In the genomic region with DNA sequence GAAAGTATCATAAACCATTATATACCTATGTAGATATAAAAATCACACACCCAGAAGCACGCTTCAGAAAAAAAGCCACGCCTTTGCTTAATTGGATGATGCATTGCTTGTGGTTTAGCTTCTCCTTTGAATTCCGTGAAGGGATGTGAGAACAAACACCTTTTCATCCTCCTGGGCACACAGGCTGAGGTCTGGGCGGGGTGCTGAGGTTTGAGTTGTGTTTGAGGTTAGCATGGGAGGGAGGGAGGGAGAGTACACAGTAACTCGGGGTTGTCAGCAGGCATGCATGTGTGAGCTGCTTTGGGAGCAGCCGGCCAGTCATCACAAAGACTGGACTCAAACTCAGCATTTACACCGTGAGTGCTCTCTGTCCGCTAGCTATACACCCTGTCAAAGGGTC, we compare ENCODE assay signal across 12 mouse cellular contexts.
DNase-seq lines count a peak whose midpoint lies in the region; ATAC-seq lines count a peak whose summit lies in the region.
"Had no signal": no experiment of that assay in that cellular context is flagged by ENCODE, and none has a peak within 500 bp of the region (broad histone marks: within the 10 kb centered on the region; RNA-seq: fewer than 3 reads in every experiment).

No protein-coding gene starts in this region.

- H3K27ac ChIP-seq in heart, embryonic 12.5 days (ENCODE audit: poor library complexity, severe bottlenecking) = peak overlapping the region; percentile 69
- H3K27ac ChIP-seq: forebrain, embryonic 12.5 days; macrophage had no signal

- no peak overlapping the region for H3K4me2 ChIP-seq in heart, embryonic 12.5 days
- H3K4me2 ChIP-seq: forebrain, embryonic 12.5 days had no signal

- peaks cover 33% of the 10 kb centered on the region for H3K4me1 ChIP-seq in heart, embryonic 12.5 days (replicated peaks)

- no peak overlapping the region for H3K9ac ChIP-seq in heart, embryonic 12.5 days
- H3K9ac ChIP-seq: forebrain, embryonic 12.5 days had no signal

- ATAC-seq in heart, embryonic 12.5 days (ENCODE audit: insufficient number of reproducible peaks, low FRiP score) = no peak

- no peaks in the 10 kb centered on the region for H3K36me3 ChIP-seq in heart, embryonic 12.5 days
- H3K36me3 ChIP-seq: forebrain, embryonic 12.5 days had no signal

- H3K9me3 ChIP-seq in heart, embryonic 12.5 days (replicated peaks) = no peaks in the 10 kb centered on the region
- H3K9me3 ChIP-seq: forebrain, embryonic 12.5 days had no signal

- H3K27me3 ChIP-seq in heart, embryonic 12.5 days (replicated peaks) = no peaks in the 10 kb centered on the region

- 53% methylated on average over 8 of the region's 8 CpGs for WGBS in heart, embryonic 12.5 days

- H3K4me3 ChIP-seq in heart, embryonic 12.5 days = no peak overlapping the region
- H3K4me3 ChIP-seq: forebrain, embryonic 12.5 days had no signal

- DNase-seq in heart, adult 18-20 months = no peak
- DNase-seq in spleen, postnatal 36 days (ENCODE audit: low spot score in 2 of 2) = peak; percentile 14 to 25
- no peak for DNase-seq in spleen, postnatal 10 days (ENCODE audit: low spot score in 2 of 2)
- peak; percentile 43 to 50 for DNase-seq in natural killer cell, adult 2 months (ENCODE audit: low spot score in 2 of 2)
- DNase-seq in urinary bladder, postnatal 36 days (ENCODE audit: low spot score in 2 of 2) = no peak
- DNase-seq in gastrocnemius, postnatal 36 days = no peak
- no peak for DNase-seq in embryo, embryonic 9.5 days (ENCODE audit: extremely low spot score)
- DNase-seq: gastrocnemius, postnatal 25 days; kidney, adult 2 months had no signal

- intact Hi-C loops in gastrocnemius, postnatal 36 days (cut with DNase I) = no loop called here

Comparison
In these comparisons a context has a peak if more than half of its experiments do, and no peak if none do; other contexts are left out.
1. DNase-seq: peak in spleen, postnatal 36 days (2 of 2) and natural killer cell, adult 2 months (2 of 2); none in heart, adult 18-20 months (0 of 2), spleen, postnatal 10 days (0 of 2), urinary bladder, postnatal 36 days (0 of 2), gastrocnemius, postnatal 36 days (0 of 2) and embryo, embryonic 9.5 days (single experiment).